Mouse (Mus musculus): ENCODE results near the gene Stum. TPM values are rescaled to one million over a fixed set of nuclear protein-coding genes. Genes with fewer than 3 reads are reported as not detected.

The Stum gene
- total and polyA plus RNA-seq, 3 experiments = 2.0 to 3.7 (median 2.8) TPM

GRCm38 (mm10) chr1:180415836-180416235, 67.5 kb downstream of the Stum start:
- Histone ChIP-seq H3K27ac (no peak overlapping the region), H3K36me3 (ENCODE audit: control insufficient read depth, insufficient read depth, low read length) (no peaks in the 10 kb centered on the region), H3K79me2 (replicated peaks; ENCODE audit: control insufficient read depth, insufficient read depth, low read length) (peaks cover 4% of the 10 kb centered on the region), H3K4me1 (ENCODE audit: control insufficient read depth, insufficient read depth, low read length) (peaks cover 4% of the 10 kb centered on the region), H3K27me3 (ENCODE audit: control insufficient read depth, insufficient read depth, low read length) (no peaks in the 10 kb centered on the region), H3K4me3 (no peak overlapping the region), H3K9ac (ENCODE audit: low read depth, low read length) (no peak overlapping the region)
- 84% methylated on average over 7 of the region's 7 CpGs for WGBS
- TF ChIP-seq POLR2A (IDR thresholded peaks at IDR 0.05; ENCODE audit: insufficient read depth, low read depth, low read length) (no peak), EP300 (IDR thresholded peaks at IDR 0.05; ENCODE audit: insufficient read depth, low read depth, low read length) (no peak), CTCF (IDR thresholded peaks at IDR 0.05) (no peak)
- no peak for DNase-seq
- intact Hi-C loops (cut with DNase I) = no loop called here

GRCm38 (mm10) chr1:180415064-180415463, 68.2 kb downstream of the Stum start:
- TF ChIP-seq EP300 (IDR thresholded peaks at IDR 0.05; ENCODE audit: insufficient read depth, low read depth, low read length) (no peak), CTCF (IDR thresholded peaks at IDR 0.05) (no peak), POLR2A (IDR thresholded peaks at IDR 0.05; ENCODE audit: insufficient read depth, low read depth, low read length) (no peak)
- 39% methylated on average over 4 of the region's 4 CpGs for WGBS

GRCm38 (mm10) chr1:180410306-180410705, 73.0 kb downstream of the Stum start:
- DNase-seq = peak in 1 of 2 experiments; percentile 24
- intact Hi-C loops (cut with DNase I) = no loop called here
- no peaks in the 10 kb centered on the region for H3K36me3 ChIP-seq (ENCODE audit: control insufficient read depth, insufficient read depth, low read length)
- 55% methylated on average over 7 of the region's 7 CpGs for WGBS
- TF ChIP-seq EP300 (IDR thresholded peaks at IDR 0.05; ENCODE audit: insufficient read depth, low read depth, low read length) (no peak), CTCF (IDR thresholded peaks at IDR 0.05) (no peak), POLR2A (IDR thresholded peaks at IDR 0.05; ENCODE audit: insufficient read depth, low read depth, low read length) (no peak)
- peak overlapping the region; percentile 96 for H3K27ac ChIP-seq
- no peak overlapping the region for H3K9ac ChIP-seq (ENCODE audit: low read depth, low read length)
- H3K4me1 ChIP-seq (ENCODE audit: control insufficient read depth, insufficient read depth, low read length) = peaks cover 40% of the 10 kb centered on the region
- peaks cover 4% of the 10 kb centered on the region for H3K79me2 ChIP-seq (replicated peaks; ENCODE audit: control insufficient read depth, insufficient read depth, low read length)
- H3K4me3 ChIP-seq = no peak overlapping the region
- H3K27me3 ChIP-seq (ENCODE audit: control insufficient read depth, insufficient read depth, low read length) = no peaks in the 10 kb centered on the region

More at GRCm38 (mm10) chr1:180415064-180415463, 68.2 kb downstream of the Stum start:
- Histone ChIP-seq H3K4me1 (ENCODE audit: control insufficient read depth, insufficient read depth, low read length) (peaks cover 9% of the 10 kb centered on the region), H3K27me3 (ENCODE audit: control insufficient read depth, insufficient read depth, low read length) (no peaks in the 10 kb centered on the region), H3K36me3 (ENCODE audit: control insufficient read depth, insufficient read depth, low read length) (no peaks in the 10 kb centered on the region), H3K9ac (ENCODE audit: low read depth, low read length) (no peak overlapping the region), H3K4me3 (no peak overlapping the region), H3K79me2 (replicated peaks; ENCODE audit: control insufficient read depth, insufficient read depth, low read length) (peaks cover 4% of the 10 kb centered on the region), H3K27ac (no peak overlapping the region; the same call in 1 of the 2 replicates)
- intact Hi-C loops (cut with DNase I) = no loop called here
- DNase-seq = no peak

GRCm38 (mm10) chr1:180409771-180410170, 73.5 kb downstream of the Stum start:
- no peak overlapping the region for H3K4me3 ChIP-seq
- peaks cover 4% of the 10 kb centered on the region for H3K79me2 ChIP-seq (replicated peaks; ENCODE audit: control insufficient read depth, insufficient read depth, low read length)
- peak overlapping the region; percentile 96 for H3K27ac ChIP-seq
- H3K4me1 ChIP-seq (ENCODE audit: control insufficient read depth, insufficient read depth, low read length) = peaks cover 44% of the 10 kb centered on the region
- no peak overlapping the region for H3K9ac ChIP-seq (ENCODE audit: low read depth, low read length)
- TF ChIP-seq EP300 (IDR thresholded peaks at IDR 0.05; ENCODE audit: insufficient read depth, low read depth, low read length) (no peak), CTCF (IDR thresholded peaks at IDR 0.05) (peak; percentile 35)
- intact Hi-C loops (cut with DNase I) = no loop called here
- no peaks in the 10 kb centered on the region for H3K27me3 ChIP-seq (ENCODE audit: control insufficient read depth, insufficient read depth, low read length)
- H3K36me3 ChIP-seq (ENCODE audit: control insufficient read depth, insufficient read depth, low read length) = peaks cover 4% of the 10 kb centered on the region; the same call in 1 of the 2 replicates
- DNase-seq = peak in 1 of 2 experiments; percentile 37
- 54% methylated on average over 5 of the region's 5 CpGs for WGBS

- Histone ChIP-seq H3K36me3 (ENCODE audit: control insufficient read depth, insufficient read depth, low read length) (peaks cover 4% of the 10 kb centered on the region; the same call in 1 of the 2 replicates), H3K27ac (peak overlapping the region; percentile 96), H3K79me2 (replicated peaks; ENCODE audit: control insufficient read depth, insufficient read depth, low read length) (peaks cover 4% of the 10 kb centered on the region), H3K27me3 (ENCODE audit: control insufficient read depth, insufficient read depth, low read length) (no peaks in the 10 kb centered on the region), H3K9ac (ENCODE audit: low read depth, low read length) (no peak overlapping the region), H3K4me3 (no peak overlapping the region), H3K4me1 (ENCODE audit: control insufficient read depth, insufficient read depth, low read length) (peaks cover 50% of the 10 kb centered on the region)
- peak; percentile 67 to 79 for DNase-seq
- TF ChIP-seq POLR2A (IDR thresholded peaks at IDR 0.05; ENCODE audit: insufficient read depth, low read depth, low read length) (peak; percentile 45; the same call in 1 of the 2 replicates), CTCF (IDR thresholded peaks at IDR 0.05) (no peak), EP300 (IDR thresholded peaks at IDR 0.05; ENCODE audit: insufficient read depth, low read depth, low read length) (peak; percentile 66; the same call in 1 of the 2 replicates)
- intact Hi-C loops (cut with DNase I) = no loop called here
- 35% methylated on average over 9 of the region's 9 CpGs for WGBS
Observed at GRCm38 (mm10) chr1:180408832-180409231, 74.5 kb downstream of the Stum start.

Data from heart, adult 2 months (tissue).